Mouse (Mus musculus): Measurements from ENCODE around the gene Ak2. TPM values are rescaled to one million over a fixed set of nuclear protein-coding genes. Genes with fewer than 3 reads are reported as not detected.

Ak2 gene
- polyA plus RNA-seq, 1 experiment = 54.3 TPM

- TF ChIP-seq CTCF (IDR thresholded peaks at IDR 0.05; ENCODE audit: borderline replicate concordance, extremely low read depth, insufficient read depth, insufficient read length) (no peak), POLR2A (IDR thresholded peaks at IDR 0.05; ENCODE audit: borderline replicate concordance, extremely low read depth, insufficient read depth, insufficient read length, poor library complexity, severe bottlenecking) (no peak)
- DNase-seq (ENCODE audit: low read depth) = no peak
Observed at GRCm38 (mm10) chr4:128976577-128976976, 15.2 kb upstream of the Ak2 start.

GRCm38 (mm10) chr4:128977217-128977616, 14.5 kb upstream of the Ak2 start:
- DNase-seq (ENCODE audit: low read depth) = no peak
- TF ChIP-seq CTCF (IDR thresholded peaks at IDR 0.05; ENCODE audit: borderline replicate concordance, extremely low read depth, insufficient read depth, insufficient read length) (no peak), POLR2A (IDR thresholded peaks at IDR 0.05; ENCODE audit: borderline replicate concordance, extremely low read depth, insufficient read depth, insufficient read length, poor library complexity, severe bottlenecking) (no peak)

DNA sequence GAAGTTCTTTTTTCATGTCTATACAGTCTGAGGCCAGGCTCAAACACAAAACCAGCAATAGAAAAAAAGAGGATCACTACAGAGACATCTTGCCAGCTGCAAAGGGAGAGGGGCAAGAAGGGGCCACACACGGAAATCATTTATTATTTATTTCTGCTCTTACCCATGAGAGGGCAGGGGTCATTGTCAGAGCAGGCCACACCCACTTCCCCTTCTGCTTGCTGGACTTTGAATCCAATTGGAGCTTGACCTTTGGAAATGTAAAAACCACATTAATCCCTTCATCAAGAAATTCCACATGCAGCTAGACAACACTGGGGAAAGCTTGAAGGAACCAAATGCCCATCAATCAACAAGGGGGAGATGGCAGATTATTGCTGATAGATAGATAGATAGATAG, 13.1 kb upstream of the Ak2 start:
- no peak for DNase-seq (ENCODE audit: low read depth)
- TF ChIP-seq CTCF (IDR thresholded peaks at IDR 0.05; ENCODE audit: borderline replicate concordance, extremely low read depth, insufficient read depth, insufficient read length) (no peak), POLR2A (IDR thresholded peaks at IDR 0.05; ENCODE audit: borderline replicate concordance, extremely low read depth, insufficient read depth, insufficient read length, poor library complexity, severe bottlenecking) (no peak)

GRCm38 (mm10) chr4:128980890-128981832, 10.6 kb upstream of the Ak2 start:
- DNase-seq (ENCODE audit: low read depth) = no peak
- TF ChIP-seq POLR2A (IDR thresholded peaks at IDR 0.05; ENCODE audit: borderline replicate concordance, extremely low read depth, insufficient read depth, insufficient read length, poor library complexity, severe bottlenecking) (no peak), CTCF (IDR thresholded peaks at IDR 0.05; ENCODE audit: borderline replicate concordance, extremely low read depth, insufficient read depth, insufficient read length) (no peak)

DNA sequence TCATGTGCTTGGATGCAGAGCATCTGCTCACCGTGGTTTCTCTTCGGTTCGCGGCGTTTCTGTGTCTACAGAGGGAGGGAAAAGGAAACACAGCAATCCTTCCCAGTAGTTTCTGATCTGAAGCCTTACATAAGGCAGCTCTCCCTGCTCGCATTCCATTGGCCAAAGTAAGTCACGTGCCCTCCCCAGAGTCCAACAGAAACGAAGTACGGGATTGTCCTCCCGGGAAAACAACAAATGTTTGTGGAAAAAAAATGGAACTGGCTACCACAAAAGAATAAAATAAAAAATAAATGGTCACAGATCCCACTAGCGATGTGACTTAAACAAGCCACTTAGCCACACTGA, 10.0 kb upstream of the Ak2 start:
- TF ChIP-seq CTCF (IDR thresholded peaks at IDR 0.05; ENCODE audit: borderline replicate concordance, extremely low read depth, insufficient read depth, insufficient read length) = no peak
- TF ChIP-seq POLR2A (IDR thresholded peaks at IDR 0.05; ENCODE audit: borderline replicate concordance, extremely low read depth, insufficient read depth, insufficient read length, poor library complexity, severe bottlenecking) = no peak
- DNase-seq (ENCODE audit: low read depth) = peak; percentile 30

GRCm38 (mm10) chr4:128983151-128983550, 8.6 kb upstream of the Ak2 start:
- no peak for DNase-seq (ENCODE audit: low read depth)
- TF ChIP-seq POLR2A (IDR thresholded peaks at IDR 0.05; ENCODE audit: borderline replicate concordance, extremely low read depth, insufficient read depth, insufficient read length, poor library complexity, severe bottlenecking) (no peak), CTCF (IDR thresholded peaks at IDR 0.05; ENCODE audit: borderline replicate concordance, extremely low read depth, insufficient read depth, insufficient read length) (no peak)

DNA sequence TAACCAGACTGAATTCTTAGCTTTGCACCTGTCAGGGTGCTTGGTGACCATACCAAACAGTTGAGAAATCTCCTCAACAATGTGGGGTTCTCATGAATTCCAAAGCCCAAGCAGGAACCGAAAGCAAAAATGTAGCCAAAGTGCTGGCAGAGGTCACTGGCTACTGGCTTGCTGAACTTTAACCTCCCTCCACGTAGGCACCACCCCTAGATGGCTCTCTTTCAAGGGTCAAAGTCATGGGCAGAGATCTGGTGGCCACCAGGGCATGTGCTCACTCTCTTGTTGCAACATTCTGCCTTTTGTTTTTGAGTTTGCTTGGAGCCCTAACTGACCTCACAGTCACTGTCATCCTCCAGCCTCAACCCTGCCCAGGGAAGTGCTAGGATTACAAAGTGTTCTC, 8.1 kb upstream of the Ak2 start:
- DNase-seq (ENCODE audit: low read depth) = no peak
- TF ChIP-seq POLR2A (IDR thresholded peaks at IDR 0.05; ENCODE audit: borderline replicate concordance, extremely low read depth, insufficient read depth, insufficient read length, poor library complexity, severe bottlenecking) (no peak), CTCF (IDR thresholded peaks at IDR 0.05; ENCODE audit: borderline replicate concordance, extremely low read depth, insufficient read depth, insufficient read length) (no peak)

DNA sequence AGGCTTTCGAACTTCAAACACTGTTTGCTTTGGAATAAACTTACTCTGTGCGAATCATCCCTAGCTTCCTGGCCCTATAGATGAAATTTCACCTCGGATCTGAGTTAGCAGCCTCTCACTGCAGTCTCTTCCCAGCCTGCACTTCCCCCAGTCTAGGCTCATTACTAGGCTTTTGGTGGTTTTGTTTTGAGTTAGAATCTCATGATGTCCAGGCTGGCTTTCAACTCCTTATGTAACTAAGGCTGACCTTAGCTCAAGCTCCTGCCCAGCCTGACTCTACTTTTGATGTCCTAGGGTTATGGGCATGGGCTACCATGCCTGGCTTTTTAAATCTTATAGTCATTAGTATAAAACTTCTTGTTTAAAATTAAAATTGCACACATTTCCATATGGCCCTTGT, 7.2 kb upstream of the Ak2 start:
- TF ChIP-seq POLR2A (IDR thresholded peaks at IDR 0.05; ENCODE audit: borderline replicate concordance, extremely low read depth, insufficient read depth, insufficient read length, poor library complexity, severe bottlenecking) (no peak), CTCF (IDR thresholded peaks at IDR 0.05; ENCODE audit: borderline replicate concordance, extremely low read depth, insufficient read depth, insufficient read length) (no peak)
- no peak for DNase-seq (ENCODE audit: low read depth)

DNA sequence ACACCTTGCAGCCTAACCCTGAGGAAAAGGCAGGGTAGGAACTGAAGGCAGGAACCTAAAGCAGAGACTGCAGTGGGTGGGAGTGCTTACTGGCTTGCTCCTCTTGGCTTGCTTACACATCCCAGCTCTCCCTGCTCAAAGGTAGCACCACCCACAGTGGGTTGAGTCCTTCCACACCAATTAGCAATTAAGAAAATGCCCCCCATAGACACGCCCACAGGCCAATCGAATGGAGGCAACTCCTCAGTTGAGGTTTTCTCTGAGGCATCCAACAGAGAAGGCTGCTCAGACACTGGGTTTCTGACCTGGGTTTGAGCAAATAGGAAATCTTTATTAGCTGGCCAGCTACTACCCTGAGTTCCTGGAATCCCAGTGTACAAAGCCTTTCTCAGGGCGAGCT, 2.8 kb upstream of the Ak2 start:
- TF ChIP-seq CTCF (IDR thresholded peaks at IDR 0.05; ENCODE audit: borderline replicate concordance, extremely low read depth, insufficient read depth, insufficient read length) (no peak), POLR2A (IDR thresholded peaks at IDR 0.05; ENCODE audit: borderline replicate concordance, extremely low read depth, insufficient read depth, insufficient read length, poor library complexity, severe bottlenecking) (no peak)
- no peak for DNase-seq (ENCODE audit: low read depth)

- DNase-seq (ENCODE audit: low read depth) = peak; percentile 13
- TF ChIP-seq POLR2A (IDR thresholded peaks at IDR 0.05; ENCODE audit: borderline replicate concordance, extremely low read depth, insufficient read depth, insufficient read length, poor library complexity, severe bottlenecking) (no peak), CTCF (IDR thresholded peaks at IDR 0.05; ENCODE audit: borderline replicate concordance, extremely low read depth, insufficient read depth, insufficient read length) (no peak)
Observed at GRCm38 (mm10) chr4:128989678-128990077, 2.1 kb upstream of the Ak2 start.

DNA sequence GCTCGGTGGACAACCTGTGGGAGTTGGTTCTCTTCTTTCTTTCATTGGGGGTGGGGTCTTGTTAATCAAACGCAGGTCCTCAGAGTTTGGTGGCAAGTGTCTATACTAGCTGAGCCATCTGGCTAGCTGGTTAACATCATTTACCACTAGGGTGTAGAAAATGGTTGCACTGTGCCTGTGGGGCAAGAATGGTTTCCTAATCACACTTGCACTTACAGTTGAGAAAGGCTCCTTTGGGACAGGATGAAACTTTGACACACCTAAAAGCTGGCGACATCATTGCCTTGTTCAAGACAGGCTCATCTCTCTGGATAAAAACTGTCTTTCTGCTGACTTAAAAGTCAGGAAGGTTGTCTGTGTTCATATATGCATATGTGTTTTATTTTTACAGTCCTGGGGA, 418 bp downstream of the Ak2 start:
- TF ChIP-seq POLR2A (IDR thresholded peaks at IDR 0.05; ENCODE audit: borderline replicate concordance, extremely low read depth, insufficient read depth, insufficient read length, poor library complexity, severe bottlenecking) (no peak), CTCF (IDR thresholded peaks at IDR 0.05; ENCODE audit: borderline replicate concordance, extremely low read depth, insufficient read depth, insufficient read length) (no peak)
- no peak for DNase-seq (ENCODE audit: low read depth)

Data from brain, embryonic 14.5 days (tissue).